Mouse (Mus musculus) ES-Bruce4 (cell line): ENCODE data around the gene Mpped1. TPM values are rescaled to one million over a fixed set of nuclear protein-coding genes. Genes with fewer than 3 reads are reported as not detected.

Experiments used
- H3K27ac ChIP-seq: 2 replicates; pipeline ENCODE4 v1.5.1; 2012; ENCODE audit warnings: low read length, inconsistent platforms; ENCODE audit not compliant: insufficient read depth
- H3K27me3 ChIP-seq: 2 replicates; pipeline ENCODE4 v1.6.1; 2012; ENCODE audit warnings: mild to moderate bottlenecking, low read length, inconsistent platforms; ENCODE audit not compliant: control insufficient read depth, poor library complexity, insufficient read depth, severe bottlenecking
- H3K36me3 ChIP-seq: 2 replicates; pipeline ENCODE4 v1.6.1; 2012; ENCODE audit warnings: inconsistent platforms, mild to moderate bottlenecking, low read length, moderate library complexity; ENCODE audit not compliant: control insufficient read depth, poor library complexity, insufficient read depth, severe bottlenecking
- H3K4me1 ChIP-seq: one replicate; pipeline ENCODE4 v1.8.1; 2011; ENCODE audit warnings: low read length; ENCODE audit not compliant: control insufficient read depth, insufficient read depth
- H3K4me3 ChIP-seq: 2 replicates; pipeline ENCODE4 v1.5.1; 2011; ENCODE audit warnings: low read depth, mild to moderate bottlenecking, low read length
- H3K9ac ChIP-seq: 2 replicates; pipeline ENCODE4 v1.6.1; 2012; ENCODE audit warnings: low read depth, mild to moderate bottlenecking, inconsistent platforms; ENCODE audit not compliant: poor library complexity, severe bottlenecking
- H3K9me3 ChIP-seq: replicated peaks from 2 replicates; pipeline ENCODE4 v1.6.1; 2012; ENCODE audit warnings: mild to moderate bottlenecking, low read length, inconsistent platforms; ENCODE audit not compliant: control insufficient read depth, poor library complexity, insufficient read depth, severe bottlenecking
- CTCF ChIP-seq: IDR thresholded peaks from one replicate; pipeline ENCODE4 v1.8.1; 2011; ENCODE audit warnings: low read depth, low read length
- EP300 ChIP-seq: IDR thresholded peaks from 2 replicates; pipeline ENCODE4 v1.6.1; 2011; ENCODE audit warnings: low read depth, low read length; ENCODE audit not compliant: insufficient read depth
- POLR2A ChIP-seq: IDR thresholded peaks from one replicate; pipeline ENCODE4 v1.8.1; 2011; ENCODE audit warnings: low read length; ENCODE audit not compliant: insufficient read depth
- polyA plus RNA-seq: library from polyadenylated mRNA; stranded (reverse); fragments of >200 nt; gene quantifications from 2 replicates; pipeline ENCODE4 v1.2.4, GENCODE M21; 2011; ENCODE audit warnings: low read depth; ENCODE audit not compliant: missing spikeins, insufficient read depth, insufficient read length

Mpped1 gene
- polyA plus RNA-seq, 1 experiment, result 0.75 TPM

- no peaks in the 10 kb centered on the region for H3K9me3 ChIP-seq
- TF ChIP-seq POLR2A (no peak), CTCF (no peak)
- no peak overlapping the region for H3K27ac ChIP-seq
- H3K4me1 ChIP-seq, result no peaks in the 10 kb centered on the region
- no peak overlapping the region for H3K4me3 ChIP-seq
- H3K27me3 ChIP-seq, result no peaks in the 10 kb centered on the region
- H3K9ac ChIP-seq, result no peak overlapping the region
- H3K36me3 ChIP-seq, result no peaks in the 10 kb centered on the region
Measured at GRCm38 (mm10) chr15:83798964-83799363, 19.7 kb downstream of the Mpped1 start.

GRCm38 (mm10) chr15:83801011-83801410 is 21.7 kb downstream of the Mpped1 start:
- H3K27me3 ChIP-seq, result no peaks in the 10 kb centered on the region
- no peaks in the 10 kb centered on the region for H3K36me3 ChIP-seq
- no peaks in the 10 kb centered on the region for H3K4me1 ChIP-seq
- H3K9me3 ChIP-seq, result no peaks in the 10 kb centered on the region
- no peak overlapping the region for H3K9ac ChIP-seq
- no peak overlapping the region for H3K27ac ChIP-seq
- TF ChIP-seq POLR2A (no peak), CTCF (no peak), EP300 (no peak)
- no peak overlapping the region for H3K4me3 ChIP-seq

DNA sequence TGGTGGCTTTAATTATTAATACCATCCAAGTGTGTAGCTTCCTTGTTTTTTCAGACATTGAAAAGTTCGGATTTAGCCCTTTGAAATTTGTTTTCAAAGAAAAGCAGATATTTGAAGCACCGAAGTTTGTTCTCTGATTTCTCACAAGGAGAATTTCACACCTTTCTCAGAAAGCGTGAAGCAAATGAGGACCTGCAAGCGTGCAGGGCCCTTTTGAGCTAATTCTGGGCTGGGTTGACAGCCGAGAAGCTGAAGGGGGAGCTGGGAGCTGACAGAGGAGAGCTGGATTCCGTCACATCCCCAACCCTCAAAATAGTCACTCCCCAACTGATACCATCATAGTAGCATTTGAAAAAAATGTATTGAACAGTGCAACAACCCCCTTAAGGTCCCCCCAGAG is 34.8 kb downstream of the Mpped1 start:
- Histone ChIP-seq H3K36me3 (no peaks in the 10 kb centered on the region), H3K4me3 (no peak overlapping the region), H3K27me3 (no peaks in the 10 kb centered on the region), H3K9ac (no peak overlapping the region), H3K9me3 (no peaks in the 10 kb centered on the region), H3K4me1 (no peaks in the 10 kb centered on the region), H3K27ac (no peak overlapping the region)
- TF ChIP-seq EP300 (no peak), POLR2A (no peak), CTCF (no peak)

DNA sequence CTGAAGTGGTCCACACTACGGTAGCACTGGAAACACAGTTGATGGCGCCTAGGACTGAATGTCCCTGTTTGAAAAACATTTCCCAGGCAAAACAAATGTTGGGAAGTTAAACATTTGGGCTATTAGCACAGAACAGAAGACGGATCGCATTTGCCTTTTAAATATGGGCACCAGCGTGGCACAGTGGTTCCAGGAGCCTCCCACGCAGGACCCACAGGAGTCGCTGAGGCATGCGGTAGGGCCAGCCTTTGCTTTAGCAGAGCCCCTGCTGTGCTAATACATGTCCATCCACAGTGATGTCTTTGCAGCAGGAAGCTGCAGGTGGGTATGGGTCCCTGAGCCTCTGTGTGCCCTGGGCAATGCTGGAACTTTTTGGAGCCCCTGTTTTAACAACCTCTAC is 48.7 kb downstream of the Mpped1 start:
- Histone ChIP-seq H3K27ac (no peak overlapping the region), H3K4me1 (no peaks in the 10 kb centered on the region), H3K4me3 (no peak overlapping the region), H3K27me3 (no peaks in the 10 kb centered on the region), H3K9ac (no peak overlapping the region), H3K9me3 (peaks cover 3% of the 10 kb centered on the region), H3K36me3 (no peaks in the 10 kb centered on the region)
- TF ChIP-seq POLR2A (no peak), CTCF (no peak), EP300 (no peak)

DNA sequence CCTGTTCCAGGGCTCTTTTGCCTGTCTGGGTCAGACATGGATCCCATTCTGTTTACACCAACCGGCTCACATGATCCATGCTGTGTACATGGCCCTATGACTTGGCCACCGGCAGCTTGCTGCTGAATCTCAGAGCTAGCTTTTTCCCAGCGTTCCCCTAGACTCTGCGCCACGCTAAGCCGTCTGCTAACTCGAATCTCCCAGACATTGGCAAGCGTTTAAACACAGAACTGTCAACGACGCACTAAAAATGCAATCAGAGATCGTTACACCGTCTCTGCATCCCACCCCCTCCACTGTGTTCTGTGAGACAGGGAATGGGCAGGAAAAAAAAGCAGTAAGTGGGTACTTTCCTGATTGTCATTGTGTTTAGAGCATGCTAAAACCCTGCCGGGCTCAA is 50.0 kb downstream of the Mpped1 start:
- Histone ChIP-seq H3K9me3 (no peaks in the 10 kb centered on the region), H3K27ac (no peak overlapping the region), H3K9ac (no peak overlapping the region), H3K27me3 (no peaks in the 10 kb centered on the region), H3K4me3 (no peak overlapping the region), H3K4me1 (no peaks in the 10 kb centered on the region), H3K36me3 (no peaks in the 10 kb centered on the region)
- no peak for TF ChIP-seq EP300
- TF ChIP-seq CTCF, result no peak
- TF ChIP-seq POLR2A, result no peak

GRCm38 (mm10) chr15:83832265-83832664 is 53.0 kb downstream of the Mpped1 start:
- no peaks in the 10 kb centered on the region for H3K9me3 ChIP-seq
- H3K4me3 ChIP-seq, result no peak overlapping the region
- H3K4me1 ChIP-seq, result no peaks in the 10 kb centered on the region
- TF ChIP-seq CTCF, result no peak
- TF ChIP-seq POLR2A, result no peak
- TF ChIP-seq EP300, result no peak
- no peak overlapping the region for H3K27ac ChIP-seq
- H3K36me3 ChIP-seq, result no peaks in the 10 kb centered on the region
- no peak overlapping the region for H3K9ac ChIP-seq
- no peaks in the 10 kb centered on the region for H3K27me3 ChIP-seq
